Mouse (Mus musculus) heart, postnatal 0 days (tissue): Measurements from ENCODE around the gene Osbpl8.

Experiments
- CTCF ChIP-seq: IDR thresholded peaks from 2 replicates; pipeline ENCODE4 v1.5.1; 2016; ENCODE audit warnings: antibody characterized with exemption, control low read depth, low read depth
- EP300 ChIP-seq: IDR thresholded peaks from 2 replicates; pipeline ENCODE4 v1.6.1; 2016; ENCODE audit warnings: antibody characterized with exemption, low read depth

DNA sequence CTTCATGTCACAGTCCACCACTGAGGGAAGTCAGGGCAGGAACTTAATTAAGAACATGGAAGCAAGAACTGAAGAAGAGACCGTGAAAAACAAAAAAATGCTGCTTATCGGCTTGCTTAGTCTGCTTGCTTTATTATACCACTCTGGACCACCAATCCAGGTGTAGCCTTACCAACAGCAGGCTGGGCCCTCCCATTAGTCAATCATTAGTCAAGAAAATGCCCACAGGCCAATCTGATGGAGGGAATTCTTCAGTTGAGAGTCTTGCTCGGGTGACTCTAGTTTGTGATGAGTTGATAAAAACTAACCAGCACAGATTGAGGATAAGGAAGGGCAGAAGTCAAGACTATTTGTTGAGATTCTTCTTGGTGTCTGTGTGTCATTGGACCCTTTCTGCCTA is 93.7 kb downstream of the Osbpl8 start:
- TF ChIP-seq CTCF, result no peak
- TF ChIP-seq EP300, result no peak
